Mouse (Mus musculus) C2C12 (cell line): ENCODE data around the gene Lama2.

Source experiments
- CEBPB ChIP-seq: IDR thresholded peaks from one replicate; pipeline ENCODE4 v1.6.1; 2011; ENCODE audit warnings: low read depth, mild to moderate bottlenecking, control low read depth, moderate library complexity
- CTCF ChIP-seq: IDR thresholded peaks from one replicate; pipeline ENCODE4 v1.5.1; 2011; ENCODE audit not compliant: control insufficient read depth, insufficient read depth, insufficient read length
- FOSL1 ChIP-seq: IDR thresholded peaks from one replicate; pipeline ENCODE4 v1.8.0; 2011; ENCODE audit warnings: mild to moderate bottlenecking, low read length; ENCODE audit not compliant: poor library complexity, insufficient read depth, severe bottlenecking
- MAX ChIP-seq: IDR thresholded peaks from one replicate; pipeline ENCODE4 v1.6.1; 2011; ENCODE audit warnings: mild to moderate bottlenecking, control low read depth
- MYOD1 ChIP-seq: IDR thresholded peaks from one replicate; pipeline ENCODE4 v1.6.1; 2011; ENCODE audit warnings: low read depth; ENCODE audit not compliant: control insufficient read depth, insufficient read length
- MYOG ChIP-seq: IDR thresholded peaks from one replicate; pipeline ENCODE4 v1.6.1; 2011; ENCODE audit not compliant: control insufficient read depth, insufficient read length; ENCODE audit errors: extremely low read depth
- USF1 ChIP-seq: IDR thresholded peaks from one replicate; pipeline ENCODE4 v1.6.1; 2011; ENCODE audit warnings: low read depth, mild to moderate bottlenecking, control low read depth, moderate library complexity

DNA sequence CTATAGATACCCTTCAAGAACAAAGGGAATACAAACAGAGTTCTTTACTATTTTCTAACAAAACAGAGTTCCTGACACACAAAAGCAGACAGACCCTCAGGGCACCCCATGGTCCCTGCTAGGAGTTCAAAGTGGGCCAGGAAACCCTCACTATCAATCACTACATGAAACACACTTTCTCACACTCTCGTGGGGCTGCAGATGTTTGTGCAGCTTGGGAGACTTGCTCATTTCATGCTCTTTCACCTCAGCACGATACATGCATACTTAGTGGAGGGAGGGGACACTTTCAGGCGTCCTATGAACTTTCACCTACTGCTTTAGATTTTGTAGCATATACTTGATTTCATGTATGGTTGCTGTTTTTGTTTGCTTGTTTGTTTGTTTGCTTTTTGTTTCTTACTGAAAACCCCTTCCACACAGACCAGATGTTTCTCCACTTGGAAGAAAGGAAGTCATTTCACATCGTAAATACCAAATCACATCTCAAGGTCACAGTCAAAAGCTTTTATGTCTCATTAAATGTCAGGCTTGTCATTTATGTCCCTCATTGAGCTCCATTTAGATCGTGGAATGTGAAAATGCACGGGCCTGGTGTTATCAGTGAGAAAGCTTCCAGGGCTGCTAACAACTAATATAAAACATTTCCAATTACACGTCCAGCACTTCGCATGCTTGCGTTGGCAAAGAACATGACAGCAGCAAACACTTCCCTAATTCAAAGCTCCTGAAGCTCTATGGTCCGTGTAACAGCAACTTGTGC is 334.3 kb downstream of the Lama2 start:
- TF ChIP-seq CTCF (no peak), FOSL1 (no peak), MYOD1 (no peak), USF1 (no peak), MAX (no peak), CEBPB (no peak), MYOG (no peak)
